Mouse (Mus musculus) bone marrow macrophage, adult 2 months (primary cell): ENCODE data around the gene Ccdc96.

ENCODE experiments used
- CTCF ChIP-seq: IDR thresholded peaks from 2 replicates; pipeline ENCODE4 v1.5.1; 2012; ENCODE audit warnings: low read depth, mild to moderate bottlenecking, low read length, moderate library complexity
- POLR2A ChIP-seq: IDR thresholded peaks from 2 replicates; pipeline ENCODE4 v1.6.1; 2012; ENCODE audit warnings: mild to moderate bottlenecking, low read depth, low read length, borderline replicate concordance

GRCm38 (mm10) chr5:36445028-36445427, 39.4 kb upstream of the Ccdc96 start:
- TF ChIP-seq CTCF: no peak
- TF ChIP-seq POLR2A: no peak
